Mouse (Mus musculus): ENCODE data around the gene Cend1.

Gene Cend1

GRCm38 (mm10) chr7:141394158-141394557 is 35.1 kb downstream of the Cend1 start:
- DNase-seq (ENCODE audit: low read depth, low spot score), result no peak

GRCm38 (mm10) chr7:141392552-141393222 is 36.6 kb downstream of the Cend1 start:
- peak; percentile 14 for DNase-seq (ENCODE audit: low read depth, low spot score)

- peak; percentile 94 for DNase-seq (ENCODE audit: low read depth, low spot score)
Measured at GRCm38 (mm10) chr7:141391625-141392551, 37.4 kb downstream of the Cend1 start, which contains the start of gene Taldo1. Taldo1 (plus strand) TSS chr7:141392199.

- DNase-seq (ENCODE audit: low read depth, low spot score), result no peak
Measured at GRCm38 (mm10) chr7:141390326-141391259, 38.7 kb downstream of the Cend1 start.

GRCm38 (mm10) chr7:141388487-141389109 is 40.7 kb downstream of the Cend1 start:
- DNase-seq (ENCODE audit: low read depth, low spot score), result no peak

- no peak for DNase-seq (ENCODE audit: low read depth, low spot score)
Measured at GRCm38 (mm10) chr7:141387807-141388486, 41.3 kb downstream of the Cend1 start.

GRCm38 (mm10) chr7:141381068-141381835 is 48.0 kb downstream of the Cend1 start:
- no peak for DNase-seq (ENCODE audit: low read depth, low spot score)

GRCm38 (mm10) chr7:141379584-141379983 is 49.7 kb downstream of the Cend1 start:
- DNase-seq (ENCODE audit: low read depth, low spot score), result no peak

All from CD4-positive helper T cell, adult 2 months (primary cell).